Mouse (Mus musculus) megakaryocyte, embryonic 14.5 days (primary cell): Measurements from ENCODE around the gene Fam173a. TPM values are rescaled to one million over a fixed set of nuclear protein-coding genes. Genes with fewer than 3 reads are reported as not detected.

Source experiments
- H3K27me3 ChIP-seq: replicated peaks from 2 replicates; pipeline ENCODE3; 2012; ENCODE audit warnings: inconsistent platforms
- H3K36me3 ChIP-seq: replicated peaks from 2 replicates; pipeline ENCODE3; 2012; ENCODE audit warnings: low read length, inconsistent platforms, mixed read lengths
- H3K4me1 ChIP-seq: 2 replicates; pipeline ENCODE4 v1.6.1; 2012; ENCODE audit warnings: inconsistent platforms
- H3K4me3 ChIP-seq: replicated peaks from 2 replicates; pipeline ENCODE3; 2012; ENCODE audit warnings: moderate library complexity, mild to moderate bottlenecking, inconsistent platforms
- H3K9me3 ChIP-seq: 2 replicates; pipeline ENCODE4 v1.6.1; 2012; ENCODE audit warnings: inconsistent platforms
- FLI1 ChIP-seq: IDR thresholded peaks from 2 replicates; pipeline ENCODE4 v1.6.1; 2012; ENCODE audit warnings: low read length, inconsistent platforms, mixed read lengths
- GATA1 ChIP-seq: IDR thresholded peaks from 3 replicates; pipeline ENCODE4 v1.6.1; 2012; ENCODE audit warnings: mixed read lengths, low read length, inconsistent platforms, borderline replicate concordance
- polyA plus RNA-seq: library from polyadenylated mRNA; stranded (reverse); fragments of >175 nt; gene quantifications from 2 replicates; pipeline ENCODE4 v1.2.3, GENCODE M21; 2012; ENCODE audit warnings: low replicate concordance; ENCODE audit not compliant: insufficient read depth

Fam173a gene
- polyA plus RNA-seq = 17.4 and 23.4 TPM in 2 replicates

GRCm38 (mm10) chr17:25792615-25793014, at the start of gene Fam173a:
Fam173a (minus strand) TSS chr17:25792901.
- TF ChIP-seq GATA1 = no peak
- TF ChIP-seq FLI1 = no peak
- Histone ChIP-seq H3K4me1 (peaks cover 70% of the 10 kb centered on the region), H3K9me3 (no peaks in the 10 kb centered on the region), H3K36me3 (peaks cover 39% of the 10 kb centered on the region), H3K4me3 (peak within 1 kb of the TSS; percentile 95), H3K27me3 (peaks cover 20% of the 10 kb centered on the region)

- Histone ChIP-seq H3K9me3 (no peaks in the 10 kb centered on the region), H3K4me1 (peaks cover 93% of the 10 kb centered on the region), H3K4me3 (peak within 1 kb of the TSS; percentile 55), H3K36me3 (peaks cover 82% of the 10 kb centered on the region), H3K27me3 (no peaks in the 10 kb centered on the region)
- TF ChIP-seq GATA1 (no peak), FLI1 (no peak)
These were observed 48.6 kb upstream of the Fam173a start, which contains the start of gene Gm20683 for GRCm38 (mm10) chr17:25841117-25841880. Gm20683 (minus strand) TSS chr17:25841763.

- peaks cover 95% of the 10 kb centered on the region for H3K4me1 ChIP-seq
- H3K27me3 ChIP-seq = no peaks in the 10 kb centered on the region
- peak overlapping the region; percentile 55 for H3K4me3 ChIP-seq
- no peaks in the 10 kb centered on the region for H3K9me3 ChIP-seq
- peaks cover 82% of the 10 kb centered on the region for H3K36me3 ChIP-seq
- TF ChIP-seq FLI1 = no peak
- TF ChIP-seq GATA1 = no peak
These were observed 47.8 kb upstream of the Fam173a start for GRCm38 (mm10) chr17:25840519-25840918.

GRCm38 (mm10) chr17:25839455-25840235, 46.9 kb upstream of the Fam173a start:
- H3K27me3 ChIP-seq = no peaks in the 10 kb centered on the region
- no peak overlapping the region for H3K4me3 ChIP-seq
- no peaks in the 10 kb centered on the region for H3K9me3 ChIP-seq
- TF ChIP-seq GATA1 = no peak
- TF ChIP-seq FLI1 = no peak
- peaks cover 95% of the 10 kb centered on the region for H3K4me1 ChIP-seq
- peaks cover 85% of the 10 kb centered on the region for H3K36me3 ChIP-seq

- peaks cover 90% of the 10 kb centered on the region for H3K36me3 ChIP-seq
- no peaks in the 10 kb centered on the region for H3K27me3 ChIP-seq
- no peak overlapping the region for H3K4me3 ChIP-seq
These were observed 46.2 kb upstream of the Fam173a start for GRCm38 (mm10) chr17:25838904-25839303.

GRCm38 (mm10) chr17:25837533-25837932, 44.8 kb upstream of the Fam173a start:
- Histone ChIP-seq H3K36me3 (peaks cover 83% of the 10 kb centered on the region), H3K4me1 (peaks cover 88% of the 10 kb centered on the region), H3K9me3 (no peaks in the 10 kb centered on the region), H3K27me3 (no peaks in the 10 kb centered on the region), H3K4me3 (no peak overlapping the region)
- no peak for TF ChIP-seq FLI1
- no peak for TF ChIP-seq GATA1

More at GRCm38 (mm10) chr17:25838904-25839303, 46.2 kb upstream of the Fam173a start:
- no peak for TF ChIP-seq FLI1
- no peak for TF ChIP-seq GATA1
- H3K9me3 ChIP-seq = no peaks in the 10 kb centered on the region
- H3K4me1 ChIP-seq = peaks cover 97% of the 10 kb centered on the region

- no peak for TF ChIP-seq FLI1
- TF ChIP-seq GATA1 = no peak
- Histone ChIP-seq H3K4me1 (peaks cover 85% of the 10 kb centered on the region), H3K4me3 (peak within 1 kb of the TSS; percentile 38), H3K9me3 (no peaks in the 10 kb centered on the region), H3K27me3 (no peaks in the 10 kb centered on the region), H3K36me3 (peaks cover 78% of the 10 kb centered on the region)
These were observed 44.3 kb upstream of the Fam173a start, which contains the start of gene Rhbdl1 for GRCm38 (mm10) chr17:25837076-25837410. Rhbdl1 (minus strand) TSS chr17:25837295.

- H3K36me3 ChIP-seq = peaks cover 78% of the 10 kb centered on the region
- H3K4me3 ChIP-seq = peak overlapping the region; percentile 38
- H3K27me3 ChIP-seq = no peaks in the 10 kb centered on the region
- H3K4me1 ChIP-seq = peaks cover 85% of the 10 kb centered on the region
- H3K9me3 ChIP-seq = no peaks in the 10 kb centered on the region
- TF ChIP-seq FLI1 (no peak), GATA1 (no peak)
These were observed 43.8 kb upstream of the Fam173a start for GRCm38 (mm10) chr17:25836397-25837075.

GRCm38 (mm10) chr17:25835816-25836215, 43.1 kb upstream of the Fam173a start:
- no peaks in the 10 kb centered on the region for H3K27me3 ChIP-seq
- H3K4me3 ChIP-seq = peak overlapping the region; percentile 19
- peaks cover 78% of the 10 kb centered on the region for H3K36me3 ChIP-seq
- H3K4me1 ChIP-seq = peaks cover 85% of the 10 kb centered on the region
- TF ChIP-seq GATA1 (no peak), FLI1 (no peak)
- no peaks in the 10 kb centered on the region for H3K9me3 ChIP-seq
